Mouse (Mus musculus) WW6 (cell line): ENCODE measurements around the gene Plk5.

Experiments used
- DNase-seq: peaks from one replicate; pipeline ENCODE4 v3.0.0-alpha.2; 2013; ENCODE audit warnings: low read depth, low spot score

Plk5 gene

GRCm38 (mm10) chr10:80387522-80387959, 31.3 kb downstream of the Plk5 start, which contains the start of gene Mex3d:
Gene Mex3d, minus strand, starts transcription at chr10:80387659.
- no peak for DNase-seq

GRCm38 (mm10) chr10:80388731-80389130, 32.5 kb downstream of the Plk5 start:
- DNase-seq: no peak

- no peak for DNase-seq
Observed at GRCm38 (mm10) chr10:80389185-80389708, 33.0 kb downstream of the Plk5 start.

- no peak for DNase-seq
Observed at GRCm38 (mm10) chr10:80390697-80391096, 34.4 kb downstream of the Plk5 start.

- no peak for DNase-seq
Observed at GRCm38 (mm10) chr10:80392687-80393086, 36.4 kb downstream of the Plk5 start.

DNA sequence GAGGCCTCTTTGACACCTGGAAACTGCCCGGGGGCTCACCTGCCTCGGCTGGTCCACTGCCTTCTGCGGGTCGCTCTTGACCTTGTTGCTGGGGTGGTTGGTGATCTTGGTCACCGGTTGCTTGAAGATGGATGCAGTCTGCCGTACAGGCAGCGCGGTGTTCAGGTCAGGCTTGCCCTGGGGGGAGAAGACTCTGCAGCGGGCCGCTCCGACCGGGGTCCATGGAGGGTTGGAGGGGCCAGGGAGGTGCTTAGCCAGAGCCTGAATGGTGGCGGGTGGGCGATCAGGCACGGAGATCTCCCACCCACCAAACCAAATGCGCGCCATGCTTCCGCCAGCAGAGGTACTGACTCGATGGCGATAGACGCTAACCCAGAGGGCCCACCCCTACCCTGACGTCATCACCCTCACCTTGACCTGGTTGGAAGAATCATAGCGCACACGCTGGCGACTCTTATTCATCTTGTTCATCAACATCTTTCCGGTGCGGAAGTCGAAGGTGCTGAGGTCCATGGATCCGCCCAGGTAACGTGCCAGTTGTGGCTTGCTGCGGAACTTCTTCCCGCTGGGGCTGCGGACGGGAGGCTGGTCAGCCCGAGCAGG, 38.9 kb downstream of the Plk5 start:
- no peak for DNase-seq

DNA sequence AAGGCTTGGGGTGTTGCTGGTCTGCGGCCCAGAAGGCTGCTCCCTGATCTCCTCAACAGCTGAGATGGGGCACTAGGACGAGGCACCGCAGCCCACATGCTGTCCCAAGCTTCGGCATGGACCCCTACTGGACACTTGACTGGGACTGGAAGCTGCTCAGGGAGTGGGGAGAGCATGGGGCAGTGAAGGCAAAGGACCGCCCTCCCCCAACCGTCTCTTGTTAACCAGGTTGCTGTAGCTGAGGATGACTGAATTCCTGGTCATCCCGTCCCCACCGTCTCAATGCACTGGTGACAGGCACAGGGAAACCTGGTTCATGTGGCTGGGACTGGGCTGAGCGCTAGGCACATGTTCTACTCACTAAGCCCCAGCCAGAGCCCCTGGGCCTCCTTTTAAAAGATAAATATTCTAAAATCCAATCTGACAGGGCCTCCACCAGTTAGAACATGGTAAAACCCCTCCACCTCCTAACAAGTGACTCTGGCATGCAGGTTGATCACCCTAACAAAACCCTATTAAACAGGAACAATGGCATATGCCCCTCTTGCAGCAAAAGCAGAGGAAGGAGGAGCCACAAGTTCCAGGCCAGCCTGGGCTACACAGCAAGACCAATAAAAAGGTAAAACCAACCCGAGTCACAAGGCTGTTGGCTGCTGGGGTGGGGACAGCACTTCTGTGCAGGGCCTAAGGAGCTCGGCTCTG, 40.7 kb downstream of the Plk5 start:
- DNase-seq: no peak

GRCm38 (mm10) chr10:80397524-80398173, 41.4 kb downstream of the Plk5 start:
- DNase-seq: no peak

DNA sequence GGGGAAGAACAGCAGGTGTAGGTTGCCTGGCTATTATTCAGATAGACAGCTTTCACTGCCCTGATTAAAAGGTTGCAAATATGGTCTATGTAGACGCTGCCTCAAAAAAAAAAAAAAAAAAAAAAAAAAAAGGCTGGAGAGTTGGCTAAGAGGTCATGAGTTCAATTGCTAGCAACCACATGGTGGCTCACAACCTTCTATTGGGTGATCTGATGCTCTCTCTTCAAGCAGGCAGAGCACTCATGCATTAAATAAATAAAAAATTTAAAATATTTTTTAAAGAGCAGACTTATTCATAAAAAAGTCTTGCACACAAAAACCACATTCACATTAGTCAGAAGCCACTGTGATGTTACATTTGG, 41.9 kb downstream of the Plk5 start:
- DNase-seq: no peak

DNA sequence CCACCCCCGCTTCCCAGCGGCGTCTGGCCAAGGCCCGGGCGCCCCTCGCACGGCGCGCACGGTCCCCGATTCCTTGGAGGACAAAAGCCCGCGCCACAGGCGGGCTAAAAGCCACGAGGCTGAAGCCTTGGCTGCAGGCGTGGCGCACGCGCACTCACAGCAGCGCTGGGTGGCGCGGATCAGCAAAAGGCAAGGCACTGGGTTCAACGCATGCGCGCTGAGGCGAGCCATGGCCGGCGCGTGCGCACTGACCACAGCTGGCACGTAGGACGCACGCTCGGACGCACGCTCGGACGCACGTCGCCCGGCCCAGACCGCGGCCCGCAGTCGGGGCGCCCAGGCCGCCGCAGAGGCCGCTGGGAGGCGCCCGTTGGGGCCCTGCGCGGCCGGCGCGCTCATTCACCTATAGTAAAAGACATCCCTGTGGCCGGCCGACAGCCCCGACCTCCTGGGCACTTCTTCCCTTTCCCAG, 42.5 kb downstream of the Plk5 start:
- DNase-seq: peak; percentile 98

- DNase-seq: peak; percentile 98
Observed at GRCm38 (mm10) chr10:80399191-80399972, 43.1 kb downstream of the Plk5 start, which contains the start of gene Mbd3. Gene Mbd3, minus strand, starts transcription at chr10:80399550.

GRCm38 (mm10) chr10:80399973-80400703, 43.9 kb downstream of the Plk5 start:
- DNase-seq: no peak

DNA sequence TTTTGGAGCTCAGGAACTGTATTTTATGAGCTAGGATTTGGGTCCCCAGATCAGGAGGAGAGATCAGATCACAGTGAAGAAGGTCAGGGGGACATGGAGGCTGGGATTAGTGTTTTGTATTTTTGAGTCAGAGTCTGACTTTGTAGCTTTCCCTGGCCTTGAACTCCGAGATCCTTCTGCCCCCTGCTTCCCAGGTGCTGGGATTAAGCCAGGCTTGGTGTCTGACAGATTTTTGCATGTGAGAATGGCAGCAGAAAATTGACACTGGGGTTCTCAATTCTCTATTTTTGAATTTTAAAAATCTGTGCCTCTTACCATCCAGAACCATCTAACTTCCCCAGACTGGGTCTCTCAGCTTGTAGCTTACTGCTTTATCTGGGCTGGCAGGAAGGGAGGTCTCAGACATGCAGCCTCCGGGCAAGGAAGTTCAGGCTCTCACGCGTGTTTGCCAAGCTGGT, 44.5 kb downstream of the Plk5 start:
- no peak for DNase-seq

GRCm38 (mm10) chr10:80403044-80403692, 46.9 kb downstream of the Plk5 start:
- DNase-seq: no peak

GRCm38 (mm10) chr10:80405481-80406173, 49.4 kb downstream of the Plk5 start:
- no peak for DNase-seq

DNA sequence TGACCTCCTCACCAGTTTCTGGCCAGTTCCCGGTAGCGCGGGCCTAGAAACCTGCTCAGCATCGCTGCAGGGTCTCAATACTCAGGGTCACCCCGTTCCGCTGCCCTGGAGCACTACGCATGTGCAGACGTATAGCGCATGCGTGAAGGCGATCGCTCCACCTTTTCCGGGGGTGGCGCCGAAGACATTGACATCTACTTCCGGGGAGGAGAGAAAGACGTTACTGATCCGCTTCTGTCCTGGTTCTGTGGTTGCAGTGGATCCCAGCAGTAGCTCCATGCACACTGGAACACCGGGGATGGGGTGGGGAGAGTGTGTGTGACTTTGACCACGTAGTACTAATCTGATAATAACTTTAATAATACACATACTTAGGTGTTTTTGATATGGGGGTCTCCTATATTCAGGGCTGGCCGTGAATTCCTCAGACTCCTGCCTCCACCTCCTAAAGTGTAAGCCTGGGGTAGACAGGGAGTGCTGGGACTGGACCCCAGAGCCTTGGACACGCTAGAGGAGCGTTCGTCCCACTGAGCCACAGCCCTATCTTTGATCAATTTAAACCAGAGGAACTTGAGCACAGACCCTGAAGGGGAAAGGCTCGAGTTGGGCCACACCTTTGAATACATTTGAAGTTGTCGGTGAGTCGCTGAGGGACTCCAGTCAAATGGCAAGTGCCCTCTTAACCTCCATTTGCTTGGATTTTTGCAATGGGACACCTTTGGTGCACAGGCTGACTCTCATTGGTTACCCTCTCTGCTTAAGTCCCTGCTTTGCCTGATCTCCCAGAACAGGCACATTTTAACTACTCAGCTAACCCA, 50.6 kb downstream of the Plk5 start, which contains the start of gene Uqcr11:
Gene Uqcr11 (minus strand): TSS at position 147 of the 818 bp plus-strand sequence.
- DNase-seq: peak; percentile 90

DNA sequence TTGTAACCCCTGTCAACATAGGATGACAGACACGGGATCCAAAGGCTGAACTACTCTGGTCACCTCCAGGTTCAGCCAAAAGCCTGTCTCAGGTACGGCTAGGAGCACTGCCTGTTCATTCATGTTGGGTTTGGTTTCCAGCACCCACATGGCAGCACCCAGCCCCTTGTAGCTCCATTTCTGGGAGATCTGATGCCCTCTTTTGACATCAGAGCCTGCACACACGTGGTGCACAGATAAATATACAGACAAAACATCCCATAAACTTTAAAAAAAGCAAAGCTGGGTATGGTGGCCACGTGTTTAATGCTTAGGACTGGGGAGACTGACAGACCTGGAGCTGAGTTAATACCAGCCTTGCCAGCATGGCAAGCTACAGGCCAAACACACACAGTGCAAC, 51.7 kb downstream of the Plk5 start:
- no peak for DNase-seq

GRCm38 (mm10) chr10:80412656-80413541, 56.6 kb downstream of the Plk5 start:
- no peak for DNase-seq
